Mouse (Mus musculus) thymus, adult 2 months (tissue): ENCODE data around the gene Kpna1. TPM values are rescaled to one million over a fixed set of nuclear protein-coding genes. Genes with fewer than 3 reads are reported as not detected.

ENCODE experiments used
- DNase-seq: peaks from one replicate; pipeline ENCODE4 v3.0.0; 2021
- H3K27ac ChIP-seq: fragments of 200-500 bp; 2 replicates; pipeline ENCODE4 v1.5.1; 2012; ENCODE audit warnings: low read length, control low read depth; ENCODE audit not compliant: control insufficient read depth, insufficient read depth
- H3K27me3 ChIP-seq: fragments of 200-500 bp; 2 replicates; pipeline ENCODE4 v1.6.1; 2012; ENCODE audit warnings: mild to moderate bottlenecking, low read length, moderate library complexity, mixed read lengths; ENCODE audit not compliant: control insufficient read depth, insufficient read depth
- H3K36me3 ChIP-seq: fragments of 200-500 bp; 2 replicates; pipeline ENCODE4 v1.6.1; 2012; ENCODE audit warnings: mild to moderate bottlenecking, low read length, moderate library complexity; ENCODE audit not compliant: control insufficient read depth, insufficient read depth
- H3K4me1 ChIP-seq: fragments of 200-500 bp; replicated peaks from 2 replicates; pipeline ENCODE4 v1.6.1; 2012; ENCODE audit warnings: low read length; ENCODE audit not compliant: control insufficient read depth, insufficient read depth
- H3K4me3 ChIP-seq: fragments of 200-500 bp; 2 replicates; pipeline ENCODE4 v1.5.1; 2012; ENCODE audit warnings: mild to moderate bottlenecking, low read length, control low read depth, moderate library complexity; ENCODE audit not compliant: control insufficient read depth, insufficient read depth
- CTCF ChIP-seq: fragments of 200-500 bp; IDR thresholded peaks from 2 replicates; pipeline ENCODE4 v1.5.1; 2012; ENCODE audit warnings: mild to moderate bottlenecking, control low read depth, low read length, moderate library complexity, borderline replicate concordance; ENCODE audit not compliant: control insufficient read depth, poor library complexity, insufficient read depth; ENCODE audit errors: extremely low read depth
- POLR2A ChIP-seq: fragments of 200-500 bp; IDR thresholded peaks from 2 replicates; pipeline ENCODE4 v1.6.1; 2012; ENCODE audit warnings: mild to moderate bottlenecking, low read length, control low read depth, moderate library complexity; ENCODE audit not compliant: control insufficient read depth, poor library complexity, insufficient read depth; ENCODE audit errors: extremely low read depth
- WGBS: fragments of 180-500 bp; shearing (Covaris S2); methylation state at CpG from one replicate; pipeline ENCODE4 v1.1.7; 2018; 5-methylcytosine and 5-hydroxymethylcytosine counted together
- polyA plus RNA-seq: library from polyadenylated mRNA; depleted of rRNA; stranded (reverse); fragments of >200 nt; gene quantifications from 2 replicates; pipeline ENCODE4 v1.2.3, GENCODE M21; 2012

Gene Kpna1
- polyA plus RNA-seq, 1 experiment, result 10.3 TPM

DNA sequence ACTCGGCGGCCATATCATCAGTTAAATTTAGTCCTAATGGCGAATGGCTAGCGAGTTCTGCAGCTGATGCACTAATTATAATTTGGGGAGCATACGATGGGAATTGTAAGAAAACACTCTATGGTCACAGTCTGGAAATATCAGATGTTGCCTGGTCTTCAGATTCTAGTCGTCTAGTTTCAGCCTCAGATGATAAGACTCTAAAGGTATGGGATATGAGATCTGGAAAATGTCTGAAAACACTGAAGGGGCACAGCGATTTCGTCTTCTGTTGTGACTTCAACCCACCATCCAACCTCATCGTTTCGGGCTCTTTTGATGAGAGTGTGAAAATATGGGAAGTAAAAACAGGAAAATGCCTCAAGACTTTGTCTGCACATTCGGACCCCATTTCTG is 63.1 kb downstream of the Kpna1 start:
- H3K4me1 ChIP-seq, result peaks cover 4% of the 10 kb centered on the region
- no peaks in the 10 kb centered on the region for H3K36me3 ChIP-seq
- no peaks in the 10 kb centered on the region for H3K27me3 ChIP-seq
- no peak for DNase-seq
- 12% methylated on average over 11 of the region's 11 CpGs for WGBS
- peak overlapping the region; percentile 36 for H3K27ac ChIP-seq
- no peak for TF ChIP-seq CTCF
- no peak for TF ChIP-seq POLR2A
- H3K4me3 ChIP-seq, result peak overlapping the region; percentile 77

DNA sequence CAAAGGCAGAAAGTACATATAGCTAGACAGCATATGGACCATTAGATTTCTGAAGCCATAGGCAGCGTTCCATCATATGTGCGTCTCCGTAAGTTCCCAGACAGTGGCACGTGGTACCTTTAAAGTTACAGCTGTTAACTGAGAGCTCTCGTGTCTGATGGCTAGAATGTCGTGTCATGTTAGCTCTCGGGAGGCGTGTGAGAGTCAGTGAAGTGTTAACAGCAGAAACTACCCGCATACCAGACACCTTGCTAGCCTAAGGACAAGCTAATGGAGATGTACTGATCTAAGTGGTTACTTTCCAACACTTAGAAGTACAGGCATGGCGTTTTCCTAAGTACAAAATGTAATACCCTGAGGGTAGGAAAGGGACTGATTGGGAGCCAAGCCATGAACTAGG is 64.5 kb downstream of the Kpna1 start:
- DNase-seq, result no peak
- no peak overlapping the region for H3K27ac ChIP-seq

GRCm38 (mm10) chr16:36043964-36044363 is 65.4 kb downstream of the Kpna1 start:
- TF ChIP-seq CTCF (no peak), POLR2A (no peak)
- WGBS, result 95% methylated on average over 4 of the region's 4 CpGs
- Histone ChIP-seq H3K27ac (no peak overlapping the region), H3K4me1 (peaks cover 4% of the 10 kb centered on the region), H3K36me3 (peaks cover 6% of the 10 kb centered on the region), H3K27me3 (no peaks in the 10 kb centered on the region), H3K4me3 (no peak overlapping the region)
- DNase-seq, result no peak

More for the DNA sequence above, 64.5 kb downstream of the Kpna1 start:
- no peak for TF ChIP-seq CTCF
- no peak for TF ChIP-seq POLR2A
- H3K4me1 ChIP-seq, result peaks cover 4% of the 10 kb centered on the region
- H3K4me3 ChIP-seq, result no peak overlapping the region
- WGBS, result 94% methylated on average over 10 of the region's 10 CpGs
- H3K27me3 ChIP-seq, result no peaks in the 10 kb centered on the region
- no peaks in the 10 kb centered on the region for H3K36me3 ChIP-seq

- H3K27ac ChIP-seq, result no peak overlapping the region
- TF ChIP-seq CTCF (no peak), POLR2A (no peak)
- no peaks in the 10 kb centered on the region for H3K27me3 ChIP-seq
- H3K4me3 ChIP-seq, result no peak overlapping the region
- WGBS, result 99% methylated on average over 4 of the region's 4 CpGs
- no peak for DNase-seq
- H3K4me1 ChIP-seq, result no peaks in the 10 kb centered on the region
- peaks cover 24% of the 10 kb centered on the region for H3K36me3 ChIP-seq
Measured at GRCm38 (mm10) chr16:36047538-36047937, 69.0 kb downstream of the Kpna1 start.

DNA sequence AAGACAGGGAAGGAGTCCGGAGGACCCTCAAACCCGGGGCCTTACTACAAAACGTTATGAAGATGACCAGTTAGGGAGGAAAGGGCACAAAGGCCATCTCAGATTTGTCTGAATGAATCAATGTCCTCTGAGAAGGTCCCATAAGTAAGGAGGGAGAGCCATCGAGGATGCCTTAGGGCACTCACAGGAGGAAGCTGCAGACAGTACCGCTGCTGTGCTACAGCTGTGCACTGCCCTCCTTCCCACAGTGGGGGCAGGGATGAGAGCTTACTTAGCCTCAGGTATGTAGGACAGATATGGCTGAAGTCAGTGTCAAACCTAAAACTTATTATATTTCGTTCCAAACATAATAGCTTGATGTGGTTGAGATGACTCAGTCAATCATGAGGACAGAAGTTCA is 72.9 kb downstream of the Kpna1 start:
- DNase-seq, result no peak
- H3K27ac ChIP-seq, result no peak overlapping the region
- H3K4me3 ChIP-seq, result no peak overlapping the region
- peaks cover 24% of the 10 kb centered on the region for H3K36me3 ChIP-seq
- no peaks in the 10 kb centered on the region for H3K4me1 ChIP-seq
- H3K27me3 ChIP-seq, result no peaks in the 10 kb centered on the region
- WGBS, result 95% methylated on average over 6 of the region's 6 CpGs
- TF ChIP-seq POLR2A (no peak), CTCF (no peak)

DNA sequence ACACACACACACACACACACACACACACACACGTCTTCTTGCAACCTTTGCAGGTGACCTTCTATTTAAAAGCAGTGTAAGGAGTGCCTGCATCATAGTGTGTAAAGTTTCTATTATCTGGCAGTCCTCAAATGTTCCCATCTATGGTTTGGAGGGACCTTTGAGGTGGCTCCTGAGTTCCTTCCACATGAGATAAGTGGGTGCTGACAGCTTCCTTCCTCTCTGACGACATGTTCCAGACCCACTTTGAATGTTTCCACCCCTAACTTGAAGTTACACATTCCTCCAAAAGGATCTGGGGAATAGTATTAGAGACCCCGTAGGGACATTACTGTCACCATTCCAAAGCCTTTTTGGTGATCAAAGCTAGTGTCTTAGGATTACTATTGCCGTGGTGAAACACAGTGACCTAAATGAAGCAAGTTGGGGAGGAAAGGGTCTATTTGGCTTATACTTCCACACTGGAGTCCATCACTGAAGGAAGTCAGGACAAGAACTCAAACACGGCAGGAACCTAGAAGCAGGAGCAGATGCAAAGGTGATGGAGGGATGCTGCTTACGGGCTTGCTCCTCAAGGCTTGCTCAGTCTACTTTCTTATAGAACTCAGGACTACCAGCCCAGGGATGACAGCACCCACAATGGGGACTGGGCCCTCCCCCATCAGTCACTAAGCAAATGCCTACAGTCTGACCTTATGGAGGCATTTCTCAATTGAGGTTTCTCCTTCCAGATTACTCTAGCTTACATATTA is 75.2 kb downstream of the Kpna1 start:
- Histone ChIP-seq H3K27ac (no peak overlapping the region), H3K4me1 (no peaks in the 10 kb centered on the region), H3K4me3 (no peak overlapping the region), H3K27me3 (no peaks in the 10 kb centered on the region), H3K36me3 (peaks cover 20% of the 10 kb centered on the region)
- TF ChIP-seq POLR2A (no peak), CTCF (no peak)
- DNase-seq, result no peak
- 77% methylated on average over 6 of the region's 6 CpGs for WGBS

DNA sequence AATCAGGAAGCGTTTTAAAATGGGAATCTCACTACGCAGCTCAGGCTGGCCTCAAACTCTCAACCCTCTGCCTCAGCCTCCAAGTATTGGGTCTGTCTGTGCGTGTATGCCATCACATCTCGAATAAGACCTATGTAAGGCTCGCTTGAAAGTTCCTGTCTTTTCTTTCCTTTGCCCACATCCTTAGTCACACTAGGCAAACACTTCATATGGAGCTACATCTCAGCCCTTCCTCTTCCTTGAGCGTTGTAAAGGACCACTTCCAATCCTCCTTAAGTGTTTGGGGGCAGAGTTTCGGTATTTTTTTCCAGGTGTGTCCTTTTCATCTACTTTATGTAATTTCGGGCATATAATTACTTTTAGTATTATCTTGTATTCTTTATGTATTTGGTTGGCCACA is 76.4 kb downstream of the Kpna1 start:
- Histone ChIP-seq H3K27me3 (no peaks in the 10 kb centered on the region), H3K36me3 (peaks cover 8% of the 10 kb centered on the region; the same call in 1 of the 2 replicates), H3K4me1 (no peaks in the 10 kb centered on the region), H3K4me3 (no peak overlapping the region), H3K27ac (no peak overlapping the region)
- no peak for DNase-seq
- 98% methylated on average over 8 of the region's 8 CpGs for WGBS
- TF ChIP-seq CTCF (no peak), POLR2A (no peak)
